Mouse (Mus musculus): ENCODE results near the gene Hivep2. TPM values are rescaled to one million over a fixed set of nuclear protein-coding genes. Genes with fewer than 3 reads are reported as not detected.

Gene Hivep2
- total RNA-seq, 2 experiments from 2014 or later = 20.8 to 32.4 TPM

- DNase-seq = peak; percentile 61
These were observed 82.5 kb downstream of the Hivep2 start for GRCm38 (mm10) chr10:14048322-14048915.

DNA sequence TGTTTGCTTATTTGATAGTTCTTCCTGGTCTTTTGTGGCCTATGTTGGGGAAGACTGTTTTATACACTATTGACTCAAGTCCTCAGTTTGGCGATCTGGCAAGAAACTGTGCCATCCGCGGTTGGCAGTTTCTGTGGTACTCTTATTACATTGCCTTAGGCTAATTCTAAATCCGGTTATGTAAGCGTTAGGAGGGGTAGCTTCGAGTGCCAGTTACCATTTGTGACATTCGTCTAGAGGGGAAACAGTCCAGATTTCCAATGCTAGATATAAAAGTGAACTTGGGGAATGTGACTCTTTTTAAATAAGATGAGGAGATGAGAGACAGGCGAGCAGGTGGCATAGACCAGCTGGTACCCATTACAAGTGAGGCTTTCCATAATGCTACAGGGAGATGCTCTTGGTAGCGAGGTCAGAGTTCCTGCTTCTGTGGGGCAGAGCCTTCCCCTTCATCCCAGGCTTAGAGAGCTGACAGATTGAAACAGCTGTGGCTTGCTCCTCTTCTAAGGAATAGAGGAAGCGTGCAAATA is 83.1 kb downstream of the Hivep2 start:
- no peak for DNase-seq

DNA sequence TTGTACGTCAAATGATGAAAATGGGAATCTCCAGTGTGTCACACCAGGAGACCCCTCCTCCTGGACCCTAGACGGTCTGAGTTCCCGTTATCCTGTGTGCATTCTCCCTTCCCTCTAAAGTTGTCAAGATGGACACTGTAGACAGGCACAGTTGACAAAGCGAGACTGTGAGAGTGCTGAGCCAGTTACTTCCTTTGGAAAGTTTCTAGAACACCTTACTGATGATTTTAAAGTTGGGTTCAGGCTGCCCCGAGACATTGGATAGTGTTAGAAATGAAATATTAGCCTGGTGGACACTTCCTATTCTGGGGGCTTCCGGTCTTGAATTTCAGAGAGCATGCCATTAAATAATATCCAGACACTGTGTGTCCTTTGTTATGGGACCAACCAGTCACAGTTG is 83.8 kb downstream of the Hivep2 start:
- no peak for DNase-seq

DNA sequence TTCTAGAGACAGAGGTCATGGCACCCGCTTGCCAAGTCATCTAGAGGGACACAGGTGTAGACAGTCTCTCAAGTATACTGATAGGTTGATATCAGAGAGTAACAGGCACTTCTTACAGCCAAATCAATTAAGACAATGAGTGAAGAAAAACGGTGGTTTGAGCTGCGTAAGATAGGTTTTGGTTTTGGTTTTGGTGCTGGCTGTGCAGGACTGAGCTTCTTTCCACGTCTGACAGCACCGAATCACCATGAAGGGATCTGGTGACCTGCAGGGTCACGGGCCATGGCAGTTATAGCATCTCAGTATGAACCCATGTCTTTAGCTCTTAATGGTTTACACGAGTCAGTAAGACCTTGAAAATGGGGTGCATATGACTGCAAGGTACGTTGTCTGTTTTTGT is 84.7 kb downstream of the Hivep2 start:
- no peak for DNase-seq

DNA sequence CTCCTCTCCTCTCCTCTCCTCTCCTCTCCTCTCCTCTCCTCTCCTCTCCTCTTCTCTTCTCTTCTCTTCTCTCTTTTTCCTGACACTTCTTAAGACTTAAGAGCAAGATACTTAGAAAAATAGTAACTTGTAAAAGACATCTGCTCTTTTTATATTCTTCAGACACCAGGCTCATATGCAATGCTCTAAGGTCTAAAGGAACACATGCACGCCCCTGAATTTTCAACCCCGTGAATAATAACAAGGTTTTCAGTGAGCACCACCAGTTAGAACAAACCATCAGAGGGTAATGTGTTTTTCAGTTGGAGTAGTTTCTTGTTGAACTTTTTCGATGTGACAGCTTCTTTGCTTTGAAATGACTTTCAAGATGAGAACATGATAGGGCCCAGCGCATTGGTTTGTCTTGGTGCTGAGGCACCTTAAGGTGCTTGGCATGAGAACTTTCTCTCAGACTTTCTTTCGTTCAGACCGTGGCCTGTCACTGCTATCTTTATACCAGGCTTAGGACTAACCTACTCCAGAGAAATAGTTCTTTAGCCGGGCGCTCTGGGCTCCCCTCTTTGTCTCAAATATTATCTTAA is 86.3 kb downstream of the Hivep2 start:
- DNase-seq = no peak

DNA sequence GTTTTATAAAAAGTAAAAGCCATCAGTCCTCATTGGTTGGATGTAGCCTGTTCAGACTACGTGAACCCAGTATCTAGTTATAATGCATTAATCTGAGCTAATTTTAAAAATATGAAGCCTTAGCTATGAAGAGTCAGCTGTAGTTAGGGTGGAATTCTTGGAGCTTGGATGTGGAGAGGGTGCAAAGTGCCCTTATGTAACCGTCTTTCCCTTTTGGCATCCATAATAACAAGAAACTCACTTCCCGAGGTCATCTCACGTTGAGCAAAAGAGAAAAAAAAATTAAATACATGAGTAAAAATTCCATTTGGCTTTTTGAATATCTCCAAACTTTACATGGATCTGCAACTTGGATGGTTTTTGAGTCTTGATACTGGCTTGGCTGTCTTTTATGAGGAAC is 89.0 kb downstream of the Hivep2 start:
- DNase-seq = no peak

- no peak for DNase-seq
These were observed 89.7 kb downstream of the Hivep2 start for GRCm38 (mm10) chr10:14055533-14055981.

- DNase-seq = no peak
These were observed 90.2 kb downstream of the Hivep2 start for GRCm38 (mm10) chr10:14056057-14056456.

DNA sequence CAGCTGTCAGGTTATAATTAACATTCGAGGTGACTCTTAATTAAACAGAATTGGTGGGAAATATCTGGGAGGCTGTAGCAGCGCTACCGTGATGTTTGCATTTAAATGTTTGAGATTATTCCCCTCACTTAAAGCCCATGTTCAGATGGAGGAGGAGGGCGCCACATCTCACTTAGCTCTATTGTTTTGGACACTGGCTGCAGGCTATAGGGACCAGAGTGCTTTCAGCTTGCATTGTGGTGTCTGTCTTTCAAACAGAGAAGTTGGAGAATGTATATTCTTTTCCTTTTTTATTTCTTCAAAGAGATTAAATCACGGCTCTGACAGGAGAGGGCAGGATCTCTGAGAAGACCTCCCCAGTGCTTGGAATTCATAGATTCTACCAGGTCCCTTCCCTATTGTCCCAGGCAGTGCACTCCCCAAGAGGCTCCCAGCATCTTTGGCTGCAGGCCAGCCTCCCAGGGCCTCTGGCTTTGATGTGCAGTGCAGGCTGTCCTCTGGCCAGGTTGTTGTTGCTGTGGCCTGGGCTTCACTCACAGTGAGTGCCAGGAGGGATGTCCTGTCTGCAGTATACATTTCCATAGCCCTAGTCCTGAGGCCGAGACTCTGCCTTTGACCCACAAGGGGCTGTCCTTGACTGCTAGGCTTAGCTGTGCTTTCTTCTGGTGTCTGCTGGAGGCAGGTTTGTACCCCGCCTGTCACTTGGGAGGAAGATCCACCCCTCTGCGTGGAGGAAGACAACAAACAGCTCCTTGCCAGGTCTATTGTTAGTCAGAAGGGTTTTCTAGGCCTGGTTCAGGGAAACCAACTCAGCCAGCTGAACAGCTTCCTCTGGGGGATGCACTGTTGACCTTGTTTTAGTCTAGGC is 90.9 kb downstream of the Hivep2 start:
- peak; percentile 87 for DNase-seq

- no peak for DNase-seq
These were observed 92.1 kb downstream of the Hivep2 start for GRCm38 (mm10) chr10:14057841-14058605.

DNA sequence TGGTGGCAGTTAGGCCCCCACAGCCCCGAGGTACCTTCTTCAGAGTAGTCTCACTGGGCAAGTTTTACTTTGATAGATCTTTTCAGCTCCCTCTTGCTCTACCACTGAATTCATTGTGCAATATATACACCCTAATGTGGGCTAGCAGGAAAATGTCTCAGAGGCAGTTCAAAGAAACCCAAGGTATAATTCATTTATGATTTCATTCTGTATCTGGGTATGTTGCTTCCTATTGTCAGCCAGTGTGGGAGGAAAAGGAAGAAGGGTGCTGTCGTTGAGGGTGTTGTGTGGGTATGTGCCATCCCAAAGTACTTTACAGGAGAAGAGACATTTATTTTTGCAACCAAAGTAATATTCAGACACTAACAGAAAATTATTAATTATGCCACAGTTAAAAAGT is 92.9 kb downstream of the Hivep2 start:
- DNase-seq = no peak

DNA sequence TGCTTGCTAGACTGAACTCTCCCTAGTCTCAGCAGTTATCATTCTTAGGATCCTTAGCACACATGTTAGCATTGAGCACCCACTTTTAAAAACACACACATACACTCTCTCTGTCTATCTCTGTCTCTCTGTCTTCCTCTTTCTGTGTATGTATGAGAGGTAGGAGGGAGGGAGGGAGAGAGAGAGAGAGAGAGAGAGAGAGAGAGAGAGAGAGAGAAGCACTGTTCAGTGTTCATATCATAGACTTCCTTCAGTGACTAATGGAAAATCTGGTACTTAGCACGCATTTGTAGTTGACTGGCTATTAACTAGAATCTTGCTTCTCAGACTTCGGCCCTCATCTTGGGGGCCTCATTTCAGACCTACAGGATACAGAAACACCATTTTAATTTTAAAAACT is 93.7 kb downstream of the Hivep2 start:
- no peak for DNase-seq

GRCm38 (mm10) chr10:14060302-14060701 is 94.4 kb downstream of the Hivep2 start:
- DNase-seq = no peak

DNA sequence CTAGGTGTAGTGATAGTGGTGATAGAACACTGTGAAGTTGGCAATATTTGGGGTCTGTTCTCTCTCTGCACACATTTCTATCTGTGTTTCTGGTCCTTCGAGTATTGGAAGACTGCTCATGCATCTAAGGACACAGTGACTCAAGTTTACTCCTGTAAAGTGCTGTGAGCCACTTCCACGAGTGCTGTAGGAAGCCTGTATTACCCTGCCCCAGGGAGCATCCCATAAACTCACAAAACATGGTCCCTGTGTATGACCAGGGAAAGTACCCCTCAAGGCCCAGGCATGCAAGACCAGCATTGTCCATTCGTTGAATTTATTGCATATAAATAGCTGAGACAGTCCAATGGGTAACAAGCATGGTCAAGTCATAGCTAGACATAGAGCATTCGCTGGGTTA is 97.4 kb downstream of the Hivep2 start:
- DNase-seq = no peak

DNA sequence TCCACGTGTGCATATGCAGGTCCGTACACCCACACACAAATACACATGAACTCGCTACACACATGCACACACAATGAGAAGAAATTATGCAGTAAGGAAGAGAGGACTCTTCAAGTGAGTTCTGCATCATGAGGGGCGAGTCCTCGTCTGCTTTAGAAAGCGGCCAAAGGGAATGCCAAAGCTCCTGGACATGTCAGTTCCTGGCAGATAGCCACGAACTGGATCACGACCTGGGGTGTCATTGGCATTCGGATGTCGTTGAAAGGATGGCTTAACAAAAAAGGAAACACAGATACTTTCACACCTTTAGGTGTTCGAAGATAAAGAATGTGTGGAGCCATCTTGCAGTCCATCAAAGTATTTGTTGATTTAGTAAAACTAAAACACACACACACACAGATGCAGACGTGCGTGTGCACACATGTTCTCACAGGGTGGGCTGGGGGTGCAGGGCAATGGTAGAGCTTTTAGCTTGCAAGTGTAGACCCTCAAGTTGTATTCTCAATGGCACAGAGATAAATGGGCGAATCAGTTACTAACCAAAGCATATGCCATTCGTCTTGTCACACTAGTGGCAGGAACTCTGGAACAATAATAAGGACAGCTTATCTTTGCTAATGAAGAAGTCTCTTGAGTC is 99.0 kb downstream of the Hivep2 start:
- DNase-seq = no peak

DNA sequence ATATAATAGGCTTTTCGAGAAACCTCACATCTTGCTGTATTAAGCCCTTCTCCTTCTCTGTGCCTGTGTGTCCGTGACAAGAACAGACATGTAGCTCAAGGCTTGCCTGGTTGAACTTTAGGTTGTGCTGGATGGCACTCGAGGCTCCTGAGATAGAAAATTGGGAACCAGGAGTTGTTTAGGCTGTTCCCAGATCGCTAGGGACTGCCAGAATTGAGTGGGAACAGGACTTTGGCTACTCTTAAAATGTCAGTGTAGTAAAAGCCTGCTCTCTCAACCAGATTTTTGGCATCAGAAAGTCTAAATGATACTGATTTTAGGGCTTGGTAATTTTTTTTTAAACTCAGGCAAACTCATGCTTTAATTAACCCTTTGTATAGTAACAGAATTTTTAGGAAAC is 101.9 kb downstream of the Hivep2 start:
- DNase-seq = no peak

DNA sequence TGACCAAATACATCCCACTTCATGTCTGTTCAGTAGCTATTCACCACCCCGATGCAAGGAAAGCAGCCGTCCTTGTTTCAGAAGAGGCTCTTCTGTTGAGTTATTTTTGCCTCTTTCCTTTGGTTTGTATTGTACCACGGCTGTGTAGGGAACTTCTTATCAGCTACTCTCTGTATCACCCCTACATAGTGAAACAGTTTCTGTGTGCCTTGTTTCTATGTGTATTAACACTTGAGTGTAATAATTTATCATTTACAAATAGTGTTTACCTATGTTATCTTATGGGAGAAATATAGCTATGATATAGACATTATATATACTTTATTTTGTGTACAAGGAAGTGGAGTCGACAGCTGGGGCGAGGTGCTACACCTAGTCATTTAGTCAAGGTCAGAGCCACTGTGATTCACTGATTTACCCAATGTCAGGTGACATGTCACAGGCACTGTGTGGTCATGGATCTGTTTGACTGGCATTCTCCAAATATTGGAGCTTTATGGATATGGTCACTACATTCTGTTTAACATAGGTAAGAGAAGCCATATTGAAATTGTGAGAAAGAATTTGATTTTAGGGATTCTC is 104.7 kb downstream of the Hivep2 start:
- DNase-seq = no peak

DNA sequence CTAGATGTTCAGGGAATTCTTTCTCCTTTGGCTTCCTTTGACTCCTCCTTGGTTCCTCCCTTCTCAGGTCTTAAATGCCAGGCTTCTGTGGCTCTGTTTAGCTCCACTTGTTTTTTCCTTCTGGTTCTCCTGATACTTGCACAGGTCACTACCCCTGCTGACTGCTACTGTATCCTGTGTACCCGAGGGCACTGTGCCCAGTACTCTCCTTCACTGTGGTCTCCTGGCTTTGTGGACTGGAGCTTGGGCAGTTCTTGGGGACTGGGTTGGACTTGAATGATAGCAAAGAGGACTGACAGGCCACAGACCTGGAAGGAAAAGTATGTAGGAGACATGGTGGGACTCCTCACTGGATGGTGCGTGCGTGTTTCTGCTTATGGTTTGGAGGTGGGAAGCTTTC is 106.6 kb downstream of the Hivep2 start:
- DNase-seq = no peak

- DNase-seq = no peak
These were observed 109.9 kb downstream of the Hivep2 start for GRCm38 (mm10) chr10:14075767-14076166.

DNA sequence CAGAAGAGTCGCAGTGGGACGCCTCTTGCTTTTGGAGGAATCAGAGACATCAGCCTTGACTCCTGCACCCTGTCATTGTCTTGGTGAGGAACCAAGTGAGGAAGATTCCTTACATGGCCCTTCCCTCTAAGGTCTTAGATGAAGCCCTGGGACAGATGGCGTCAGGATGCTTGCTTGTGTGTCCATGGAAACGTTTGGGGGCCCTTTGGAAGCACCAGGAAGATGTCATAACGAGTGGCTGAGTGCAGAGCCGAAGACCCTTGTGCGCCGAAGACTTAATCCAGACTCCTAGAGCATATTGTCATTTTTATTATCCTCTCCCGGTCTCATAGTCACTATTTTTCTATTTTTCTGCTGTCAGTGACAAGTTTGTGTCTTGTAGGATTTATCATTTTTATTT is 111.0 kb downstream of the Hivep2 start:
- DNase-seq = no peak

GRCm38 (mm10) chr10:14080830-14081229 is 115.0 kb downstream of the Hivep2 start:
- no peak for DNase-seq

- DNase-seq = no peak
These were observed 115.9 kb downstream of the Hivep2 start for GRCm38 (mm10) chr10:14081824-14082223.

All from adrenal gland, postnatal 10 days (tissue).